ENCODE assay signal across 21 mouse cellular contexts in genomic region chr8:9795724-9796123, GRCm38 (mm10). TPM values are rescaled to one million over a fixed set of nuclear protein-coding genes. Genes with fewer than 3 reads are reported as not detected.
"Had no signal": no experiment of that assay in that cellular context is flagged by ENCODE, and none has a peak within 500 bp of the region (broad histone marks: within the 10 kb centered on the region; RNA-seq: fewer than 3 reads in every experiment).

No protein-coding gene starts in this region.

- DNase-seq: kidney, adult 2 months; kidney, postnatal 25 days; liver; lung, adult 18-20 months; lung, postnatal 10 days; lung, postnatal 36 days; thymus, adult 2 months; thymus, postnatal 14 days; thymus, postnatal 4 days had no signal

- H3K4me3 ChIP-seq: limb, embryonic 10.5 days; limb, embryonic 13.5 days; liver, embryonic 12.5 days; liver, embryonic 15.5 days; lung, embryonic 15.5 days; megakaryocyte, embryonic 14.5 days; midbrain, embryonic 10.5 days; midbrain, embryonic 13.5 days had no signal

- H3K9me3 ChIP-seq: limb, embryonic 10.5 days; limb, embryonic 13.5 days; liver, embryonic 12.5 days; liver, embryonic 15.5 days; lung, embryonic 15.5 days; midbrain, embryonic 10.5 days; midbrain, embryonic 13.5 days had no signal

- H3K4me1 ChIP-seq: limb, embryonic 13.5 days; liver, embryonic 12.5 days; liver, embryonic 15.5 days; lung, embryonic 15.5 days; megakaryocyte, embryonic 14.5 days; midbrain, embryonic 13.5 days had no signal

- H3K9ac ChIP-seq: limb, embryonic 13.5 days; liver, embryonic 12.5 days; liver, embryonic 15.5 days; lung, embryonic 15.5 days; midbrain, embryonic 13.5 days had no signal

- H3K27me3 ChIP-seq: limb, embryonic 13.5 days; liver, embryonic 12.5 days; liver, embryonic 15.5 days; lung, embryonic 15.5 days; megakaryocyte, embryonic 14.5 days; midbrain, embryonic 13.5 days had no signal

- H3K27ac ChIP-seq: kidney, postnatal 0 days; limb, embryonic 10.5 days; limb, embryonic 13.5 days; liver, embryonic 12.5 days; liver, embryonic 15.5 days; lung, embryonic 15.5 days; midbrain, embryonic 10.5 days; midbrain, embryonic 13.5 days had no signal

- ATAC-seq: intestine, postnatal 0 days; liver, embryonic 12.5 days; midbrain, embryonic 13.5 days; midbrain, embryonic 16.5 days had no signal

- H3K4me2 ChIP-seq: limb, embryonic 13.5 days; liver, embryonic 12.5 days; liver, embryonic 15.5 days; lung, embryonic 15.5 days; midbrain, embryonic 13.5 days had no signal

- H3K36me3 ChIP-seq: limb, embryonic 10.5 days; limb, embryonic 13.5 days; liver, embryonic 12.5 days; liver, embryonic 15.5 days; lung, embryonic 15.5 days; midbrain, embryonic 10.5 days; midbrain, embryonic 13.5 days had no signal

RNA-seq across cellular contexts. Expression of gene Fam155a, which starts 24.8 kb away (rescaled TPM):
- polyA plus RNA-seq: spleen, adult 2 months had no signal
